Mouse (Mus musculus) MEL (cell line): ENCODE results near the gene Prkar2a. TPM values are rescaled to one million over a fixed set of nuclear protein-coding genes. Genes with fewer than 3 reads are reported as not detected.

Experiments used
- DNase-seq: peaks from one replicate; pipeline ENCODE4 v3.0.0; 2011; ENCODE audit warnings: low read depth, low spot score
- H3K27ac ChIP-seq: 2 replicates; pipeline ENCODE4 v1.5.1; 2012; ENCODE audit warnings: low read depth, mild to moderate bottlenecking, control low read depth, low read length, moderate library complexity; ENCODE audit not compliant: control insufficient read depth
- H3K27me3 ChIP-seq, 2 experiments: fragments of 150-350 bp in 1 of 2; sonication (generic) in 1 of 2; 2 replicates each; pipeline ENCODE4 v1.6.1; 2012; ENCODE audit warnings: low read length in 2 of 2, mild to moderate bottlenecking in 2 of 2, improper control_type of control experiment in 1 of 2, moderate library complexity in 1 of 2; ENCODE audit not compliant: insufficient read depth in 2 of 2, control insufficient read depth in 1 of 2
- H3K36me3 ChIP-seq, 2 experiments: 2 replicates each; pipeline ENCODE4 v1.6.1; 2012 to 2014; ENCODE audit warnings: low read length in 2 of 2, improper control_type of control experiment in 1 of 2, inconsistent platforms in 1 of 2, mild to moderate bottlenecking in 1 of 2; ENCODE audit not compliant: insufficient read depth in 2 of 2, control insufficient read depth in 1 of 2
- H3K4me1 ChIP-seq, 2 experiments: fragments of 150-350 bp in 1 of 2; sonication (generic) in 1 of 2; 2 replicates each; pipeline ENCODE4 v1.6.1; 2012; ENCODE audit warnings: low read length in 2 of 2, improper control_type of control experiment in 1 of 2, mild to moderate bottlenecking in 1 of 2; ENCODE audit not compliant: insufficient read depth in 2 of 2, control insufficient read depth in 1 of 2
- H3K4me3 ChIP-seq, 2 experiments: fragments of 150-350 bp in 1 of 2; sonication (generic) in 1 of 2; 2 replicates each; pipeline ENCODE4 v1.5.1; 2012; ENCODE audit warnings: low read depth in 2 of 2, low read length in 2 of 2, mild to moderate bottlenecking in 2 of 2, moderate library complexity in 2 of 2, control low read depth in 1 of 2, improper control_type of control experiment in 1 of 2; ENCODE audit not compliant: control insufficient read depth in 1 of 2, insufficient read depth in 1 of 2
- H3K79me2 ChIP-seq: 2 replicates; pipeline ENCODE4 v1.6.1; 2012; ENCODE audit warnings: mild to moderate bottlenecking, low read length, moderate library complexity; ENCODE audit not compliant: control insufficient read depth, poor library complexity, insufficient read depth
- H3K9ac ChIP-seq: 2 replicates; pipeline ENCODE4 v1.6.1; 2012; ENCODE audit warnings: low read depth, mild to moderate bottlenecking, control low read depth, low read length, moderate library complexity; ENCODE audit not compliant: control insufficient read depth, poor library complexity, severe bottlenecking
- H3K9me3 ChIP-seq: fragments of 150-350 bp; sonication (generic); replicated peaks from 2 replicates; pipeline ENCODE4 v1.6.1; 2012; ENCODE audit warnings: mild to moderate bottlenecking, low read length, improper control_type of control experiment, moderate library complexity; ENCODE audit not compliant: insufficient read depth
- CHD1 ChIP-seq: IDR thresholded peaks from 2 replicates; pipeline ENCODE4 v1.6.1; 2012; ENCODE audit warnings: low read depth, mild to moderate bottlenecking, inconsistent platforms, low read length, improper control_type of control experiment
- CHD2 ChIP-seq: IDR thresholded peaks from 2 replicates; pipeline ENCODE4 v1.6.1; 2011; ENCODE audit warnings: low read length, improper control_type of control experiment
- CTCF ChIP-seq, 3 experiments: IDR thresholded peaks in 2 of 3; conservative IDR thresholded peaks in 1 of 3; 2 replicates each; pipeline ENCODE4 v1.5.1; 2011 to 2012; ENCODE audit warnings: low read length in 3 of 3, low read depth in 2 of 3, mild to moderate bottlenecking in 2 of 3, improper control_type of control experiment in 1 of 3, inconsistent platforms in 1 of 3, mixed read lengths in 1 of 3, moderate library complexity in 1 of 3; ENCODE audit not compliant: control insufficient read depth in 1 of 3, insufficient read depth in 1 of 3, poor library complexity in 1 of 3, severe bottlenecking in 1 of 3
- E2F4 ChIP-seq: IDR thresholded peaks from 2 replicates; pipeline ENCODE4 v1.6.1; 2011; ENCODE audit warnings: low read depth, low read length, improper control_type of control experiment, borderline replicate concordance
- EP300 ChIP-seq, 2 experiments: IDR thresholded peaks; 2 replicates each; pipeline ENCODE4 v1.6.1; 2011; ENCODE audit warnings: improper control_type of control experiment in 2 of 2, low read length in 2 of 2, low read depth in 1 of 2, mild to moderate bottlenecking in 1 of 2
- GATA1 ChIP-seq: IDR thresholded peaks from 2 replicates; pipeline ENCODE4 v1.6.1; 2011; ENCODE audit warnings: low read depth, low read length, improper control_type of control experiment
- KAT2A ChIP-seq: conservative IDR thresholded peaks from 2 replicates; pipeline ENCODE4 v1.6.1; 2012; ENCODE audit warnings: low read depth, low read length, improper control_type of control experiment, inconsistent platforms
- MAFK ChIP-seq: IDR thresholded peaks from 2 replicates; pipeline ENCODE4 v1.6.1; 2011; ENCODE audit warnings: low read depth, mild to moderate bottlenecking, low read length, improper control_type of control experiment, borderline replicate concordance
- MAX ChIP-seq: IDR thresholded peaks from 2 replicates; pipeline ENCODE4 v1.6.1; 2011; ENCODE audit warnings: low read length, improper control_type of control experiment
- MAZ ChIP-seq: IDR thresholded peaks from 2 replicates; pipeline ENCODE4 v1.6.1; 2012; ENCODE audit warnings: low read depth, mild to moderate bottlenecking, inconsistent platforms, low read length, improper control_type of control experiment
- MEF2A ChIP-seq: IDR thresholded peaks from 2 replicates; pipeline ENCODE4 v1.6.1; 2014; ENCODE audit warnings: low read depth, mild to moderate bottlenecking, inconsistent platforms, low read length, improper control_type of control experiment; ENCODE audit not compliant: poor library complexity, insufficient replicate concordance, severe bottlenecking; ENCODE audit errors: extremely low read depth
- NELFE ChIP-seq: IDR thresholded peaks from 2 replicates; pipeline ENCODE4 v1.6.1; 2011; ENCODE audit warnings: low read depth, low read length, improper control_type of control experiment
- NRF1 ChIP-seq: IDR thresholded peaks from 2 replicates; pipeline ENCODE4 v1.6.1; 2014; ENCODE audit warnings: low read depth, mild to moderate bottlenecking, inconsistent platforms, low read length, improper control_type of control experiment, moderate library complexity; ENCODE audit not compliant: poor library complexity, insufficient read depth, severe bottlenecking
- SIN3A ChIP-seq: IDR thresholded peaks from 2 replicates; pipeline ENCODE4 v1.6.1; 2012; ENCODE audit warnings: low read length, improper control_type of control experiment, inconsistent platforms
- TCF12 ChIP-seq: IDR thresholded peaks from 2 replicates; pipeline ENCODE4 v1.6.1; 2014; ENCODE audit warnings: low read depth, mild to moderate bottlenecking, inconsistent platforms, low read length, improper control_type of control experiment, moderate library complexity
- UBTF ChIP-seq: IDR thresholded peaks from 2 replicates; pipeline ENCODE4 v1.6.1; 2012; ENCODE audit warnings: low read depth, mild to moderate bottlenecking, inconsistent platforms, low read length, improper control_type of control experiment, moderate library complexity, borderline replicate concordance; ENCODE audit not compliant: insufficient read depth
- USF1 ChIP-seq: IDR thresholded peaks from 2 replicates; pipeline ENCODE4 v1.6.1; 2014; ENCODE audit warnings: low read depth, mild to moderate bottlenecking, inconsistent platforms, low read length, improper control_type of control experiment, moderate library complexity
- USF2 ChIP-seq, 2 experiments: IDR thresholded peaks; 2 replicates each; pipeline ENCODE4 v1.6.1; 2011 to 2012; ENCODE audit warnings: improper control_type of control experiment in 2 of 2, low read length in 2 of 2, borderline replicate concordance in 1 of 2, inconsistent platforms in 1 of 2, low read depth in 1 of 2, mild to moderate bottlenecking in 1 of 2; ENCODE audit not compliant: insufficient read depth in 1 of 2
- ZC3H11A ChIP-seq: IDR thresholded peaks from 2 replicates; pipeline ENCODE4 v1.6.1; 2012; ENCODE audit warnings: low read depth, mild to moderate bottlenecking, inconsistent platforms, low read length, improper control_type of control experiment
- ZMIZ1 ChIP-seq: IDR thresholded peaks from 2 replicates; pipeline ENCODE4 v1.6.1; 2012; ENCODE audit warnings: low read depth, mild to moderate bottlenecking, inconsistent platforms, low read length, improper control_type of control experiment, moderate library complexity
- ZNF384 ChIP-seq: IDR thresholded peaks from 2 replicates; pipeline ENCODE4 v1.6.1; 2012; ENCODE audit warnings: low read depth, mild to moderate bottlenecking, inconsistent platforms, low read length, improper control_type of control experiment
- polyA plus RNA-seq, 2 experiments: library from polyadenylated mRNA; stranded (reverse) in 1 of 2; unstranded in 1 of 2; fragments of >175 nt in 1 of 2; fragments of >200 nt in 1 of 2; gene quantifications; 2 replicates each; pipeline versions ENCODE4 v1.2.1 to v1.2.4; 2012; ENCODE audit warnings: low replicate concordance in 2 of 2, low read depth in 1 of 2; ENCODE audit not compliant: insufficient read length in 2 of 2, insufficient read depth in 1 of 2, missing spikeins in 1 of 2
- total RNA-seq: library from RNA; depleted of rRNA; stranded (reverse); fragments of 300-350 nt; gene quantifications from 2 replicates; pipeline ENCODE4 v1.2.3, GENCODE M21; 2012

The Prkar2a gene
- total and polyA plus RNA-seq, 3 experiments, result 22.4 to 230 (median 87.9) TPM

- TF ChIP-seq MAFK (no peak), UBTF (no peak), KAT2A (no peak), MAX (no peak), MAZ (no peak), USF1 (no peak), GATA1 (no peak), NELFE (no peak), NRF1 (no peak), CHD2 (no peak)
- TF ChIP-seq, all 39 proteins: peak for 0
- peaks cover 0 to 7% of the 10 kb centered on the region in 2 experiments; a peak in 2 of 4 replicates for H3K36me3 ChIP-seq
- H3K27ac ChIP-seq, result no peak overlapping the region
- H3K79me2 ChIP-seq, result peaks cover 23% of the 10 kb centered on the region
- H3K27me3 ChIP-seq, result no peaks in the 10 kb centered on the region
- no peak for DNase-seq
- no peak overlapping the region for H3K4me3 ChIP-seq
- H3K9me3 ChIP-seq, result no peaks in the 10 kb centered on the region
- no peaks in the 10 kb centered on the region; a peak in 1 of 4 replicates for H3K4me1 ChIP-seq
- H3K9ac ChIP-seq, result no peak overlapping the region
Observed at GRCm38 (mm10) chr9:108710767-108711166, 21.7 kb downstream of the Prkar2a start.

DNA sequence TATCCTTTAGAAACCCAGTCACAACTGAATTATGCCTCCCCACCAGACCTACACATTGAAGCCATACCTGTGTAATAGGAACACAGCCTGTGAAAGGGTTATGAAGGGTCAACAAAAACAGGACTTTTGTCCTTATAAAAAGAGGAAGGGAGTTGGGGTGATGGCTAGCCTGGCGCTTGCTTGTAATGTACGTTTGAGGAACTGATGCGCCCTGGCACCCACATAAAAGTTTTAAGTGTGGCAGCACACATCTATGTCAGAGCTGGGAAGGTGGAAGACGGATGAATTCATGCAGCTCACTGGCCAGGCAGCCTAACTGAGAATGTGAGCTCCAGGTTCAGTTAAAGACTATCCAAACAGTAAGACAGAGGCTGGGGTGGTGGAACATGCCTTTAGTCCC, 27.1 kb downstream of the Prkar2a start:
- TF ChIP-seq E2F4 (no peak), SIN3A (no peak), CHD1 (no peak), ZC3H11A (no peak)
- peaks cover 0 to 13% of the 10 kb centered on the region in 2 experiments; a peak in 2 of 4 replicates for H3K36me3 ChIP-seq
- H3K9me3 ChIP-seq, result no peaks in the 10 kb centered on the region

GRCm38 (mm10) chr9:108723751-108724150, 34.6 kb downstream of the Prkar2a start:
- no peak for DNase-seq
- Histone ChIP-seq H3K4me3 (no peak overlapping the region), H3K36me3 (peaks cover 0 to 19% of the 10 kb centered on the region in 2 experiments; a peak in 3 of 4 replicates), H3K4me1 (no peaks in the 10 kb centered on the region), H3K27me3 (no peaks in the 10 kb centered on the region), H3K27ac (no peak overlapping the region), H3K79me2 (no peaks in the 10 kb centered on the region; the same call in 1 of the 2 replicates), H3K9ac (no peak overlapping the region), H3K9me3 (no peaks in the 10 kb centered on the region)
- TF ChIP-seq MAFK, result no peak
- no peak for TF ChIP-seq TCF12
- no peak for TF ChIP-seq E2F4
- TF ChIP-seq NELFE, result no peak
- no peak for TF ChIP-seq CTCF (IDR thresholded peaks at IDR 0.05 in 2 of 3, conservative IDR thresholded peaks at IDR 0.05 in 1 of 3; ENCODE audit: control insufficient read depth in 1 of 3, insufficient read depth in 1 of 3, low read depth in 2 of 3, low read length in 3 of 3, poor library complexity in 1 of 3, severe bottlenecking in 1 of 3)
- TF ChIP-seq ZMIZ1, result no peak
- TF ChIP-seq ZNF384, result no peak
- no peak for TF ChIP-seq NRF1
- no peak for TF ChIP-seq EP300 (IDR thresholded peaks at IDR 0.05; ENCODE audit: low read depth in 1 of 2, low read length in 2 of 2)
- TF ChIP-seq MEF2A, result no peak
- TF ChIP-seq USF2 (IDR thresholded peaks at IDR 0.05; ENCODE audit: borderline replicate concordance in 1 of 2, insufficient read depth in 1 of 2, low read depth in 1 of 2, low read length in 2 of 2), result no peak

More for the DNA sequence above, 27.1 kb downstream of the Prkar2a start:
- Histone ChIP-seq H3K79me2 (peaks cover 10% of the 10 kb centered on the region), H3K4me1 (no peaks in the 10 kb centered on the region), H3K4me3 (no peak overlapping the region), H3K27ac (no peak overlapping the region), H3K9ac (no peak overlapping the region), H3K27me3 (no peaks in the 10 kb centered on the region)
- no peak for DNase-seq
